25 mouse cellular contexts compared by ENCODE assay signal in genomic region chr1:35400674-35401359, GRCm38 (mm10).
DNase-seq lines count a peak whose midpoint lies in the region; ATAC-seq and TF ChIP-seq lines count a peak whose summit lies in the region.
"Had no signal": no experiment of that assay in that cellular context is flagged by ENCODE, and none has a peak within 500 bp of the region (broad histone marks: within the 10 kb centered on the region; RNA-seq: fewer than 3 reads in every experiment).

No protein-coding gene starts in this region.

- no peaks in the 10 kb centered on the region for H3K9me3 ChIP-seq in hindbrain, embryonic 15.5 days
- H3K9me3 ChIP-seq in hindbrain, embryonic 11.5 days (ENCODE audit: control insufficient read depth, low read length) = no peaks in the 10 kb centered on the region
- no peaks in the 10 kb centered on the region for H3K9me3 ChIP-seq in midbrain, embryonic 15.5 days
- H3K9me3 ChIP-seq in midbrain, postnatal 0 days (ENCODE audit: low read length) = no peaks in the 10 kb centered on the region
- H3K9me3 ChIP-seq: embryonic facial prominence, embryonic 15.5 days; heart, embryonic 12.5 days; limb, embryonic 12.5 days; midbrain, embryonic 12.5 days had no signal

- peaks cover 25% of the 10 kb centered on the region for H3K4me1 ChIP-seq in hindbrain, embryonic 15.5 days (replicated peaks)
- no peaks in the 10 kb centered on the region for H3K4me1 ChIP-seq in hindbrain, embryonic 11.5 days (replicated peaks; ENCODE audit: control insufficient read depth, insufficient read depth, low read length)
- no peaks in the 10 kb centered on the region; the same call in 1 of the 2 replicates for H3K4me1 ChIP-seq in midbrain, embryonic 15.5 days
- H3K4me1 ChIP-seq in midbrain, postnatal 0 days (ENCODE audit: insufficient read depth, low read length) = peaks cover 3% of the 10 kb centered on the region; the same call in 1 of the 2 replicates
- H3K4me1 ChIP-seq: embryonic facial prominence, embryonic 15.5 days; heart, embryonic 12.5 days; midbrain, embryonic 12.5 days had no signal

- no peak overlapping the region for H3K4me2 ChIP-seq in hindbrain, embryonic 15.5 days
- no peak overlapping the region for H3K4me2 ChIP-seq in hindbrain, embryonic 11.5 days (replicated peaks; ENCODE audit: low read depth, low read length)
- no peak overlapping the region for H3K4me2 ChIP-seq in midbrain, embryonic 15.5 days
- no peak overlapping the region for H3K4me2 ChIP-seq in midbrain, postnatal 0 days (ENCODE audit: low read depth, low read length, poor library complexity, severe bottlenecking)
- H3K4me2 ChIP-seq: embryonic facial prominence, embryonic 15.5 days; heart, embryonic 12.5 days; limb, embryonic 12.5 days; liver, embryonic 11.5 days; midbrain, embryonic 12.5 days had no signal

- H3K27ac ChIP-seq in hindbrain, embryonic 15.5 days (replicated peaks) = no peak overlapping the region
- H3K27ac ChIP-seq in hindbrain, embryonic 11.5 days (ENCODE audit: low read depth, low read length) = no peak overlapping the region
- no peak overlapping the region for H3K27ac ChIP-seq in midbrain, embryonic 15.5 days
- H3K27ac ChIP-seq in midbrain, postnatal 0 days (ENCODE audit: low read depth, low read length) = no peak overlapping the region
- H3K27ac ChIP-seq: embryonic facial prominence, embryonic 15.5 days; layer of hippocampus, adult 2 months; limb, embryonic 12.5 days; macrophage; midbrain, embryonic 12.5 days; stomach, postnatal 0 days had no signal

- 51% methylated on average over 11 of the region's 11 CpGs for WGBS in hindbrain, embryonic 15.5 days
- WGBS in hindbrain, embryonic 11.5 days = 83% methylated on average over 11 of the region's 11 CpGs
- 65% methylated on average over 11 of the region's 11 CpGs for WGBS in midbrain, embryonic 15.5 days
- WGBS in midbrain, postnatal 0 days = 52% methylated on average over 11 of the region's 11 CpGs

- no peaks in the 10 kb centered on the region for H3K27me3 ChIP-seq in hindbrain, embryonic 15.5 days
- no peaks in the 10 kb centered on the region for H3K27me3 ChIP-seq in hindbrain, embryonic 11.5 days (ENCODE audit: control insufficient read depth, insufficient read depth, low read length)
- H3K27me3 ChIP-seq in midbrain, embryonic 15.5 days (replicated peaks) = no peaks in the 10 kb centered on the region
- no peaks in the 10 kb centered on the region for H3K27me3 ChIP-seq in midbrain, postnatal 0 days (ENCODE audit: insufficient read depth, low read length)
- H3K27me3 ChIP-seq: embryonic facial prominence, embryonic 15.5 days; heart, embryonic 12.5 days; limb, embryonic 12.5 days; midbrain, embryonic 12.5 days had no signal

- DNase-seq in cerebellum, postnatal 14 days = peak; percentile 42 to 47
- DNase-seq in cerebellum, adult 11 months = no peak
- no peak for DNase-seq in hindbrain, embryonic 11.5 days (ENCODE audit: low spot score)
- DNase-seq in midbrain, postnatal 0 days (ENCODE audit: low spot score) = no peak
- DNase-seq in thymus, postnatal 14 days = no peak
- DNase-seq: adrenal gland, postnatal 36 days; embryo, embryonic 11 days; gastrocnemius, postnatal 10 days; heart, postnatal 10 days; kidney, postnatal 25 days; liver, postnatal 0 days had no signal

- TF ChIP-seq CTCF in midbrain, postnatal 0 days (IDR thresholded peaks at IDR 0.05) = no peak

- H3K9ac ChIP-seq in hindbrain, embryonic 15.5 days = no peak overlapping the region
- H3K9ac ChIP-seq in hindbrain, embryonic 11.5 days (ENCODE audit: low read depth, low read length) = no peak overlapping the region
- H3K9ac ChIP-seq in midbrain, embryonic 15.5 days = no peak overlapping the region
- H3K9ac ChIP-seq in midbrain, postnatal 0 days (replicated peaks; ENCODE audit: low read length, poor library complexity, severe bottlenecking) = no peak overlapping the region
- H3K9ac ChIP-seq: embryonic facial prominence, embryonic 15.5 days; heart, embryonic 12.5 days; limb, embryonic 12.5 days; liver, postnatal 0 days; midbrain, embryonic 12.5 days had no signal

- ATAC-seq in hindbrain, embryonic 15.5 days (ENCODE audit: low FRiP score, low read depth) = peak; percentile 61
- ATAC-seq in hindbrain, embryonic 11.5 days (ENCODE audit: low FRiP score) = no peak
- ATAC-seq in midbrain, embryonic 15.5 days (replicated peaks) = peak; percentile 33; the same call in 1 of the 2 replicates
- no peak for ATAC-seq in midbrain, postnatal 0 days (ENCODE audit: low FRiP score)
- ATAC-seq: forebrain, embryonic 16.5 days; intestine, postnatal 0 days; liver, postnatal 0 days; lung, postnatal 0 days; Patski had no signal

- H3K36me3 ChIP-seq in hindbrain, embryonic 15.5 days = no peaks in the 10 kb centered on the region
- no peaks in the 10 kb centered on the region for H3K36me3 ChIP-seq in hindbrain, embryonic 11.5 days (ENCODE audit: control insufficient read depth, insufficient read depth, low read length)
- no peaks in the 10 kb centered on the region for H3K36me3 ChIP-seq in midbrain, embryonic 15.5 days (replicated peaks)
- H3K36me3 ChIP-seq in midbrain, postnatal 0 days (ENCODE audit: insufficient read depth, low read length) = no peaks in the 10 kb centered on the region
- H3K36me3 ChIP-seq: embryonic facial prominence, embryonic 15.5 days; heart, embryonic 12.5 days; limb, embryonic 12.5 days; midbrain, embryonic 12.5 days had no signal

- H3K4me3 ChIP-seq in hindbrain, embryonic 15.5 days = no peak overlapping the region
- no peak overlapping the region for H3K4me3 ChIP-seq in hindbrain, embryonic 11.5 days (ENCODE audit: low read depth, low read length)
- no peak overlapping the region for H3K4me3 ChIP-seq in midbrain, embryonic 15.5 days
- no peak overlapping the region for H3K4me3 ChIP-seq in midbrain, postnatal 0 days (ENCODE audit: low read depth, low read length)
- H3K4me3 ChIP-seq: embryonic facial prominence, embryonic 15.5 days; heart, embryonic 12.5 days; layer of hippocampus, adult 2 months; limb, embryonic 12.5 days; midbrain, embryonic 12.5 days had no signal

Comparison
In these comparisons a context has a peak if more than half of its experiments do, and no peak if none do; other contexts are left out.
1. DNase-seq: peak in cerebellum, postnatal 14 days (2 of 2); none in cerebellum, adult 11 months (single experiment), hindbrain, embryonic 11.5 days (single experiment), midbrain, postnatal 0 days (single experiment) and thymus, postnatal 14 days (single experiment).
2. ATAC-seq: peak in hindbrain, embryonic 15.5 days (single experiment) and midbrain, embryonic 15.5 days (single experiment); none in hindbrain, embryonic 11.5 days (single experiment) and midbrain, postnatal 0 days (single experiment).